Mouse (Mus musculus) embryo, embryonic 10.5 days (tissue): Measurements from ENCODE around the gene Ubl4a.
A peak's percentile ranks its signal among the peaks of the same experiment; 100 is the strongest.
"Not testable (repeated sequence)": the region's sequence is repeated elsewhere in the genome, so short reads cannot be mapped to it uniquely, and the experiment has no call there.

Experiments
- DNase-seq: peaks from one replicate; pipeline ENCODE4 v3.0.0-alpha.2; 2015; ENCODE audit warnings: low spot score

The Ubl4a gene

DNA sequence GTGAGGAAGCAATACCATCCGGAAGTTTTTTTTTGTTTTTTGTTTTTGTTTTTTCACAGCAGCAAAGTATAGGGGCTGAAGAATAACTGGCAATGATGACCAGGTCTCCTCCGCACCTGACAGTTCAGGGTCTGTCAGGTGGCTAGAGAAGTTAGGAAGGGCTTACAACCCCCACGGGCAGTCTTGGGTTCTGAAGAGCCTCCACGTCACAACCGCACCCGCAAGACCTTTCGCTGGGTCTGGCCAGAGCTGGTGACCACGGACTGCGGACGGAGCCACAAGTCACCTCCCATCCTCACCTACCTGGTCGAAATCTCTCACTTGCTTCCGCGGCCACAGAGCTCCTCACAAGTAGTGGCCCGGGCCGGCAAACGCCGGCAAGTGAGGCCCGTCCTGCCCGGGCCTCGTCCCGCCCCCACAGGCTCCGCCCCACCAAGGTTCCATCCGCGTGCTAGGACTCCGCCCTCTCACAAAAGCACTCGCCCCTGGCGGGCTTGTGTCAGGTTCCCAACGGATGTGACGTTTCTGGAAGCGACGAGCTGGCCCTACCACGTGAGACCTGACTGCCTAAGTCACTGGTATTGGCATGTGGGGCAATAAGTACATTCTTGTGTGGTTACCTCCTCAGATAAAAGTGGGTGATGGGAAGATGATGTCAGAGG, at the start of gene Ubl4a, which contains the start of gene Slc10a3:
Gene Ubl4a, minus strand, starts transcription at position 331 of the 662 bp plus-strand sequence.
Gene Slc10a3, minus strand, starts transcription at position 462 of the 662 bp plus-strand sequence.
- DNase-seq, result peak; percentile 90

DNA sequence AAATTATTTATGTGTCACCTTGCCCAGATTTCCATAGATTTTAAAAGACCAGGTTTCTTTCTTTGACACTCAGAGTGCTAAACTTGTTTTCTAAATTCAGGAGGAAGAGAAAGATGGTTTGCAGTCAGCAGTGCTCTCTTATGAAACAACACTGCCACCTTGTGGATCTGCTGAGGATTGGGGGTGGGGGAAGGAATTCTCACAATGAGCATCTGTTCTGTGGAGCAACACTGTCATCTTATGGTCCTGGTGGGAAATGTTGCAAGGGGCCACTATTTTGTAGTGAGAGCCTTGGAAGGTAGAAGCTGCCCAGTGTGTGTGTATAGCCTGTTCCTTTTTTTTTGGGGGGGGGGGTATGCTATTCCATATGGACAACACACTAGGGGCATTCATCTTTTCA, 40.4 kb upstream of the Ubl4a start:
- peak; percentile 85 for DNase-seq

DNA sequence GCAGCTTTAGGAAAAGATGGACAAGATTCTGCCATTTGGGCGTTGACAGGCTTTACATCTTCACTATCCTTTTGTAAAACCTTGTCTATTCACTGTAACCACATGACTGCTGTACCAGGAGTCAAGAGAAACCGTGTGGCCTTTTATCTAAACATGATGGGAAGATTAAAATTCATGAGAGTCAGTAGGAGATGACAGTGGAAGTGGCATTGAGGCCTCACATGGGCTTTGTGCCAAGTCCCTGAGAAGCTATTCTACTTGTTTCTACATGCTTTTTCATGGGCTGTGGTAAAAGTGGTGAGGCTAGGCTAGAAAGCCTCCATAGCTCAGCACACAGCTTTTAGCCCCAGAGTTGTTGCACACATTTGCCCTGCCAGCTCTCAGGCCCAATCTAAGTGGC, 35.3 kb upstream of the Ubl4a start:
- no peak for DNase-seq

DNA sequence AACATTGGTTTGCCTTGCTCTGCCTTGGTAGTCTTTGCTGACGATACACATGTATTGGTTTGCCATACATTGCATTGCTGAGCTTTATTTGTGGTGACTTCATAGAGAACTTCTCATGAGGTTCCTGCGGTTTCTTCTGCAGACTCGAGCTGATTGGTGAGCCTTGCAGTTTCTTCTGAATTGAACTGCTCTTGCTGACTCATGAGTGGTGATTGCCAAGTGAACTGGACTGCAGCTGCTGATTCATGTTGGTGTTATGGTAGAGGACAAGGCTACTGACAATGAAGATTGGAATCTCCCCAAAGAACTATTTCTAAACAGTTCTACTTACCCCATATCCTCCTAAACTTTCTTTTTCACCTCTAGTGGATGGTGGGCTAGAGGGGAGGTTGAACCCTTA, 27.1 kb upstream of the Ubl4a start:
- no peak for DNase-seq

DNA sequence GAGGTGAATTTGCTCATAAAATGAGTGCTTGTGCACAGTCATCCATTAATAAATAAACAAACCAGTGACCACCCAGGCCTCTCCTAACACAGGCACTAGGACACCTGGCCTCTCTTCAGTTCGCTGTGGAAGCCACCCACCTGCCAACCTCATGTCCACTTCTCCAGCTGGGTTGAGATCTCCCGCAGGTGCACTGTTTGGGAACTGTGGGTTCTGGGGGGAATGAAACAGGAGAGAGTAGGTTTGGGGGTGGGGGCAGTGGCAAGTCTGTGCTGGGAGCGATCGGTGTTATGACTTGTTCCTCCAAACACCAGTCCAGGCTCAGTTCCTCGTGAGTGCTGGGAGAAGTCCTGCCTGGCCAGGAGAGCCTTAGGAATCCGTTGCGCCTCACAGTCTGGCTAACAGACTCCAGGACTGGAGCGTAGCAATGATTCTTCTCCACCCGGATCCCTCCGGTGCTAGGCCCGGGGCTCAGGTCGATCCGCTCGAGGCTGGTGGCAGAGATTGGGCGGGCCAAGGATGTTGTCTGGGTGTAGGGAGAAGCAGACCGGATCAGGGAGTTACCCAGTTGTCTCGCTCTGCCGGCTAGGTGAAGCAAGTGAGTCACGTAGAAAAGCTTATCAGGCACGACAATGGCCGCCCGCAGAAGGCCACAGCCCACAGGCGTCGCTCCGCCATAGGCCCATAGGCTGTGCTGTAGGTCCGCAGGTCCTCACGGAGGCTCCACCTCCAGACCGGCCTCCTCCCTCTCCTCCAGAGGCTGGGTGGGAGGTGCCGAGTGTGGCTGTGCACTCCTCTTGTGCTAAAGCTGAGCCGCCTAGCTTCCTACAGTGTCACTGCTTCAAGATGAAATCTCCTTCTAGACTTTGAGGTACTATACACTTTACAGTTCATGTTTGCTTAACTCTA, 19.8 kb upstream of the Ubl4a start, which contains the start of the genes Fam3a and Ikbkg:
Gene Fam3a, minus strand, starts transcription at position 738 of the 909 bp plus-strand sequence.
Gene Ikbkg, plus strand, starts transcription at position 756 of the 909 bp plus-strand sequence.
- peak; percentile 86 for DNase-seq

DNA sequence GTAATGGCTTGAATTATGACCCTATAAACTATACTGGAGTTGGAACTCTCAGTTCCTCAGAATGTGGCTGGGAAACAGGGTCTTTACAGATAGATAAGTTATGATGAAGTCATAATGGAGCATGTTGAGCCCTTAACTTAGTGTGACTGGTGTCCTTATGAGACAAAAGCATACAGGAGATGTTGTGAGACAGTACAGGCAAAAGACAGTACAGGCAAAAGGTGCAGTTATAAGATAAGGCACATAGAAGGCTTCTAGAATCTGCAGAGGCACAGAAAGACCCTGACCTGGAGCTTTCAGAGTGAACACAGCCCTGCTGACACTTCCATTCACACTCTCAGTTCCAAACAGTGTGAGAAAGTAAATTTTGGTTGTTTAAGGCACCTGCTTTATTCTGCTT, 15.1 kb upstream of the Ubl4a start:
- DNase-seq, result no peak

DNA sequence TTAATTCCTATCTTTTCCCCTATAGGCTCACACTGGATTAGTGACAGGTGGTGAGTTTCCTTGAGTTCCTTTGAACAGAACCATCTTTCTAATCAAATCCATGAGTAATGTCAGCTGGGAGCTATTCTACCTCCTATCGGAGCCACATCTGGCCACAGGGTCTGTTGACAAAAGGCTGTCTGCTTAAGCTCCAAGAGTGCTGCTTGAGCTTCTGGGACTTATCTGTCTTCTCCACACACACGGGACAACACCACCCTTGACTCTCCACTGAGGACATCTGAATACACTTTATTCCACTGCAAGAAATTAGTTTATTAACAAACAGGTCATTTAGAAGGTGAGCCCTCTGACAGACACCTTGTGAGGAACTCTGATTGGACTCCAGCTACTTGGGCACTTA, 11.4 kb upstream of the Ubl4a start:
- DNase-seq, result no peak

DNA sequence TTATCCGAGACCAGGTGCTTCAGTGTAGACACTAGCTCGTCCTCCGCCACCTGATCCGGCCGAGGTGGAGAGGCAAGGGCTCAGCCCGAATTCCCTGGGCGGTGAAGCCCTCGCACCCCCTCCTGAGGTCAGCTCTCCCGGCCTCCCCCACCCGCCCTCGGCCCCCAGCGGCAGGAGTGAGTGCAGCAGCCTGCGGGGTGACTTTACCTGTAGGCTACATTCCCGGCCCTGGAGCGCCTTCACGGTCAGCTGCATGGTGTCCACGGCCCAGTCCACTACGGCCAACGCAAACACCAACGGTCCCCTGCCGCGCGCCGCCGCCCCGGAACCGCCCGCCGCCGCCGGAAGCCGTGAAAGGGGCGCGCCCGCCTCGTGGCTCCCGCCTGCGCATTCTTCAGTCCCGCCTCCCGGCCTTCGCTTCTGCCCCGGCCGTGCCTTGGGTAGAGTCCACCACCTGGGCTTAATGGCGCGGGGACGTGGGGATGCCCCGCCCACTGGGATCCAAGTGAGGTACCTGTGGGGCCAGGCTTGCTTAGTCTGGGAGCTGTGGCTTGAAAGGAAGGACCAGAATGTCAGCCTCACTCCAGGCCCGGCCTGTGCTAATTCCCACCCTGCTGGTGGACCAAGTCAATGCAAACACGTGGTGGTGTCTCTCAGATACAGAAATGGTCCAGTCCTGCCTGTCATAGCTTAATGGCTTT, 4.7 kb downstream of the Ubl4a start:
- peak; percentile 71 for DNase-seq

DNA sequence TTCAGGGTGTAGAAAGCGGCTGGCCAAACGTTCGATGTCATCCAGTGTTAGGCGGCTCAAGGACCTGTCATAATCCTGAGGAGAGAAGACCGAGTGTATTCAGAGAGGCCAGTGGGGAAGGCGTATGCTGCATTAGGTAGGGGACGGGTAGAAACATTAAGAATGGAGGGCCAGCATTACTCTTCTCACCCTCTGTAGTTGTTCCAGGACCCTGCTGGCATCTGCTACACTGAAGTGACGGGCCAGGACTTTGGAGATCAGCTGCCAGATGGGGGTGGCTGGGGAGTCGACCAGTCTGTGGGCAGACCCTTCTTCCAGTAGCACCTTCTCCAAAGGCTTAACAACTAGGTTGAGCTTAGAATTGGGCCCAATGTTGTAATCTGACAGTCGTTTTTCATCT, 5.5 kb downstream of the Ubl4a start:
- no peak for DNase-seq

DNA sequence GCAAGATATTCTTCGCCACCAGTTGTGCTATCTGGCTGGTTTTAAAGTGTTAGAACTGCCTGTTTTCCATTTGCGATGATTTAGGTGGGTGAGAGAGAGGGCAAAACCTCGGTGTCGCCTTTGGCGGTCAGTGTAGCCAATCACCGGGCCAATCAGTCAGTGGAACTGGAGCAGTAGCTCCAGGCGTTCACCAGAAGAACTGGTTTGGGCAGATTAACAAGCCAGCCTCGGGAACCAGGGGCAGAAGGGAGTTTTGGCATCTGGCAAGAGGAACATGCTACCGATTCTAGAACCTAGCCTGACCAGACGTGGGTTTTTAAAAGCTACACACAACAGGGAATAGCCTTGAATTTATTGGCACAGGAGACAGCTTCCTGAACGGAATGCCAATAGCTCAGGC, 13.8 kb downstream of the Ubl4a start:
- DNase-seq, result no peak

DNA sequence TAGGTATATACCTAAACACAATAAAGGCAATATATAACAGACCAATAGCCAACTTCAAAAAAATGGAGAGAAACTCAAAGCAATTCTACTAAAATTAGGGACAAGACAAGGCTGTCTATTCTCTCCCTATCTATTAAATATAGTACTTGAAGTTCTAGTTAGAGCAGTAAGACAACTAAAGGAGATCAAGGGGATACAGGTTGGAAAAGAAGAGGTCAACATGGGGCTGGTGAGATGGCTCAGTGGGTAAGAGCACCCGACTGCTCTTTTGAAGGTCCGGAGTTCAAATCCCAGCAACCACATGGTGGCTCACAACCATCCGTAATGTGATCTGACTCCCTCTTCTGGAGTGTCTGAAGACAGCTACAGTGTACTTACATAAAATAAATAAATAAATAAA, 15.9 kb downstream of the Ubl4a start:
- DNase-seq, result not testable (repeated sequence)

DNA sequence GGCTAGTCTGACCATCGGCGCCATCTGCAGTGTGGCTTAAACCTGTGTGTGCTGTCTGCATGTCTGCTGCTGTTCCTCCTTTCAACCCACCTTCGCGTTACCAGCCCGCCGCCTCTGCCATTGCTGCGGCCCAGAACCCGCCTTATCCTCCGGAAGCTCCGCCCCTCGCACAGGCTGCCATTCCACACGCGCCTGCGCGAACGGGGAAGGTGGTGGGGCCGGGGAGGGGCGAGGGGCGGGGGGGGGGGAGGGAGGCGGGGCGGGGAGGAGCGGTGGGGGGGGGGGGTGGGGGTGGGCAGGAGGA, 19.6 kb downstream of the Ubl4a start, which contains the start of gene Lage3:
Gene Lage3, minus strand, starts transcription at position 152 of the 304 bp plus-strand sequence.
- peak; percentile 81 for DNase-seq

DNA sequence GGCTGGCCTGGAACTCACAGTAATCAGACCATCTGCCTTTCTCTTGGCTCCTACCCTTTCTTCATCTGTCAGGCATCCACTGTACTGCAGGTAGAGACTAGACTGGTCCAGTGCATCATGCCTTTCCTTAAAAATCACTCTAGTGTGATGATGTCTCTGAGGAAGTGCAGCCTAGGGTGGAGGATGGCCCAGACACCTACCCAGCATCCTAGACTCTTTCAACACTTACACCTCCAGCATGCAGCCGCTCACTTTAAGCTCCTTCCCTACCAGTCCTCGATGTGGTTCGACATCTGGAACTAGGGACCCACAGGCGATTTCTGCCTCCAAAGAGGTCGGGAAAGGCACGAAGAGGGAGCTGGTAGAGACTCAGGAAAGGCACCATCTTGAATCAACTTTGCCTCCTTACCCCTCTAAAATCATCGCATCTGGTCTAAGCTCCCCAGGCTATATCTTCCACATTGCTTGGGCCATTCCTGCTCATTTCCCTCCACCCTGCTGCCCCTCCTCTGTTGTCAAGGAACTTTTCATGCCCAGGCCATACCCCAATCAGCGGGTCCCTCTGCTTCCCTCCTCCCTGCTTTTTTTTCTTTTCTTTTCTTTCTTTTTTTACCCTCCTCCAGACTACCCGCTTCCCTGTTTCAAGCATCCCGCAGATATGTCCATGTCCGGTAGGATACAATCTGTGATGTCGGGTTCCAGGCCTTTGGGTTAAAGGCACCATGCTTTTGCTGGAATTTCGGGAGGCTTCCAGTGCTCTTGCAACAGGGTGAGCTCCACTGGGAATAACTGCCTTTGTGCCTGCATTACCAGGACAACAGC, 20.2 kb downstream of the Ubl4a start:
- DNase-seq, result peak; percentile 6

DNA sequence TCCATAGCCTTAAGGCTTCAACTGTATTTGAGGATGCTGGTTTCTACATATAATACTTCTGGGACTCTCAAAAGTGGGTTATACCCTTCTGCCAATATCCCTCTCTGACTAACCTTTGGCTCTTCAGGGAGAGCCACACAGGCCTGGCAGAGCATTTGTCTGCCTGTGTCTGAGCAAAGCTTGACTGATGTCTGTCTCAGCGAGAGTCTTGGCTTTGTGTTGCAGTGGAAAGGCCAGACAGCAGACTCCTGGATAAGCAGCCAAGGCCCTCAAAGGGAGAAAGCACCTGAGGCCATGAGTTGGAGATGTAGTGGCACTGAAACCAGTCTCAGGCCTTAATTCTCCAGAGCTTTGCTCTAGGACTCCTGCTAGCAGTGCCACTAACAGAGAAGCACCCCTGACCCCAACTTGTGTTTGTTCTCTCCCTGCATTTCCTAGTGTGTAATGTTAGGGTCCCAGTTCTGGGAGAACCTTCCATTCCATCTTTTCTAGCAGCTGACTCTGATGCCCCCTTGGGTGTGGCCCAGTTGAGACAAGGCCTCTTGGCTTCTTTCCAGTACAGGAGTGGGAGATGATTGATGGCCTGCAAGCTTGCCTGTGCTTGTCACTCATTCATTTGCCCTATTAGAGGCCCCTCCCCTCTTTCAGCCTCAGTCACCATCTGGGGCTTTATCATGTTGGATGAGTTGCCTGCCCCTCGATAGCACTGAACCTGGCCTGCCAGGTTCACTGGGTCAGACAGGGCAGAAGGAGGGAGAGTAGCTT, 42.7 kb downstream of the Ubl4a start:
- DNase-seq, result no peak

DNA sequence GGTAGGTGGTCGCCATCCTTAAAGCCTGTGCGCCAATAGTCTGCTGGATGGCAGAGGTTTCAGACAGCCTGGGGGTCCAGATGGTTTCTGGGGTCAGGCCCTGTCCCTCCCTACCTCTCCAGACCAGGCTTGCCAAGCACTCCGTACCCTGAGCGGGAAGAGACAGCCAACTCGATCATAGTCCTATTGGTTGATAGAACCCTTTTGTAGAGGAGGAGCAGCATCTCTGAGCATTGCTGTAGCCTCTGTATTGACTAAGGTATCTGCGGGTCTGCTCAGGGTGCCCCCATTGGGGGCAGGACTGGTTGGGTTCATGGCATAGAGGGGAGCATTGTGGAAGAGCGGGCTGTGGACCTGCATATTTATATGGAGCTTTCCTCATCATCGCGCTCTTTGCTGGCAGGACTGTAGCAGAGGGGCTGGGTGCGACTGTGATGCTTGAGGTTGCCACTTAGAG, 43.8 kb downstream of the Ubl4a start:
- no peak for DNase-seq

DNA sequence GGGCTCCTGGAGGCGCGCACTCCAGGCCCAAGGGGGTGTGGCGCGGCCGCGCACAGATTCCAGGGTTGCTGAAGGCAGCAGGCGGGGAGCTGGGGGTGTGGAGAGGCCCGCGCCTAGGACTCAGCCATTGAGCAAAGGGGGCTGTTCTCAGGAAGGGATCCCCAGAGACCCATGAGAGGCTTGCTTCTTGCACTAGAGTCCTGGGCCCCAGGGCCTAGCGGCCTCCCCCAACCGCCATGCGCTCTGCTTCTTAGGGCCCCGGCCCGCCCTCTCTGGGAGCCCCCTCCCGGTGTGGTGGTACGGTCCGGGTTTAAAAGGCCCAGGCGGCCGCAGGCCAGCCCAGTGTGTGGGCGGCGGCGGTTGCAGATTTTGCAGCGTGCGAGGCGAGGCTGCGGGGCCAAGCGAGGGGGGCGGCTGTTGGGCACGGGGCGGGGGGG, 44.3 kb downstream of the Ubl4a start, which contains the start of gene Plxna3:
Gene Plxna3, plus strand, starts transcription at position 342 of the 437 bp plus-strand sequence.
- peak; percentile 75 for DNase-seq
